Mouse (Mus musculus) heart, adult 8-10 months (tissue): ENCODE data around the gene Gmds. TPM values are rescaled to one million over a fixed set of nuclear protein-coding genes. Genes with fewer than 3 reads are reported as not detected.
A peak's percentile ranks its signal among the peaks of the same experiment; 100 is the strongest.

Source experiments
- DNase-seq: peaks from one replicate; pipeline ENCODE4 v3.0.0; 2022; ENCODE audit warnings: low spot score
- total RNA-seq, 4 experiments: library from RNA; stranded (reverse); gene quantifications; 2 replicates each; pipeline ENCODE4 v1.2.4; 2022

The Gmds gene
- total RNA-seq, 4 experiments from 2014 or later = 6.5 to 7.7 (median 7.1) TPM

- DNase-seq = peak; percentile 33
These were observed 379.9 kb downstream of the Gmds start for GRCm38 (mm10) chr13:31958346-31959335.

- peak; percentile 24 for DNase-seq
These were observed 382.0 kb downstream of the Gmds start for GRCm38 (mm10) chr13:31956584-31956983.

- no peak for DNase-seq
These were observed 382.4 kb downstream of the Gmds start for GRCm38 (mm10) chr13:31956112-31956511.

- DNase-seq = no peak
These were observed 383.4 kb downstream of the Gmds start for GRCm38 (mm10) chr13:31955171-31955570.

GRCm38 (mm10) chr13:31944676-31945210, 393.8 kb downstream of the Gmds start:
- no peak for DNase-seq

- no peak for DNase-seq
These were observed 394.9 kb downstream of the Gmds start for GRCm38 (mm10) chr13:31943482-31944275.

- DNase-seq = no peak
These were observed 409.2 kb downstream of the Gmds start for GRCm38 (mm10) chr13:31929299-31929698.

- DNase-seq = no peak
These were observed 411.9 kb downstream of the Gmds start for GRCm38 (mm10) chr13:31926599-31926998.

- DNase-seq = no peak
These were observed 414.0 kb downstream of the Gmds start for GRCm38 (mm10) chr13:31924506-31924905.

- DNase-seq = no peak
These were observed 418.8 kb downstream of the Gmds start for GRCm38 (mm10) chr13:31919716-31920115.

- no peak for DNase-seq
These were observed 421.2 kb downstream of the Gmds start for GRCm38 (mm10) chr13:31917387-31917786.

- DNase-seq = peak; percentile 32
These were observed 422.8 kb downstream of the Gmds start for GRCm38 (mm10) chr13:31915748-31916147.

- no peak for DNase-seq
These were observed 423.5 kb downstream of the Gmds start for GRCm38 (mm10) chr13:31914901-31915587.

- DNase-seq = no peak
These were observed 426.6 kb downstream of the Gmds start for GRCm38 (mm10) chr13:31911956-31912355.

GRCm38 (mm10) chr13:31911362-31911761, 427.2 kb downstream of the Gmds start:
- no peak for DNase-seq

- no peak for DNase-seq
These were observed 429.5 kb downstream of the Gmds start for GRCm38 (mm10) chr13:31909031-31909430.

- no peak for DNase-seq
These were observed 432.0 kb downstream of the Gmds start for GRCm38 (mm10) chr13:31906514-31906913.

- DNase-seq = no peak
These were observed 438.3 kb downstream of the Gmds start for GRCm38 (mm10) chr13:31900191-31900590.

- no peak for DNase-seq
These were observed 439.1 kb downstream of the Gmds start for GRCm38 (mm10) chr13:31899392-31899791.

GRCm38 (mm10) chr13:31897493-31897892, 441.0 kb downstream of the Gmds start:
- DNase-seq = no peak

- DNase-seq = no peak
These were observed 444.0 kb downstream of the Gmds start for GRCm38 (mm10) chr13:31894511-31894910.
